Mouse (Mus musculus) lung, postnatal 4 days (tissue): Measurements from ENCODE around the gene Fxyd7.

Experiments used
- DNase-seq, 2 experiments: peaks; one replicate each; pipeline ENCODE4 v3.0.0; 2021

Gene Fxyd7

DNA sequence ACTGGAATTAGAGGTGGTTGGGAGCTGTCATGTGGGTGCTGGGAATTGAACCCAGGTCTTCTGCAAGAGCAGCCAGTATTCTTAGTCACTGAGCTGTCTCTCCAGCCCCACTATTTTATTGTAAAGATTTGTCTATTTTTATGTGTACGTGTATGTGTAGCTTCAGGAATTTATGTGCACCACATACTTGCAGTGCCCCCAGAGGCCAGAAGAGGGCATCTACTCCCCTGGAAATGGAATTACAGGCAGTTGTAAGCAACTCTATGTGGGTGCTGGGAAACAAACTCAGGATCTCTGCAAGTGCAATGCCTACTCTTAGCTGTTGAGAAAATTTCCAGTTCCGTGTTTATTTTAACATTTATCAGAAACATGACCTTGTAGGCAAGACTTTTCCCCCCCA is 54.8 kb downstream of the Fxyd7 start:
- no peak for DNase-seq

GRCm38 (mm10) chr7:30993986-30994385 is 57.3 kb downstream of the Fxyd7 start:
- no peak for DNase-seq
